Mouse (Mus musculus) spleen, adult 2 months (tissue): ENCODE measurements at regions not wholly inside any gene's neighbourhood (a gene's known extent, or its start where the extent isn't known, plus 50 kb on each side); places are given as distances from the start of the nearest gene placed in this dataset.

ENCODE experiments used
- CTCF ChIP-seq: fragments of 200-500 bp; IDR thresholded peaks from 2 replicates; pipeline ENCODE4 v1.5.1; 2011; ENCODE audit warnings: mild to moderate bottlenecking, inconsistent platforms; ENCODE audit not compliant: insufficient read depth, insufficient read length, insufficient replicate concordance; ENCODE audit errors: extremely low read depth
- POLR2A ChIP-seq: fragments of 200-500 bp; IDR thresholded peaks from 2 replicates; pipeline ENCODE4 v1.6.1; 2011; ENCODE audit warnings: low read depth, low read length, inconsistent platforms

DNA sequence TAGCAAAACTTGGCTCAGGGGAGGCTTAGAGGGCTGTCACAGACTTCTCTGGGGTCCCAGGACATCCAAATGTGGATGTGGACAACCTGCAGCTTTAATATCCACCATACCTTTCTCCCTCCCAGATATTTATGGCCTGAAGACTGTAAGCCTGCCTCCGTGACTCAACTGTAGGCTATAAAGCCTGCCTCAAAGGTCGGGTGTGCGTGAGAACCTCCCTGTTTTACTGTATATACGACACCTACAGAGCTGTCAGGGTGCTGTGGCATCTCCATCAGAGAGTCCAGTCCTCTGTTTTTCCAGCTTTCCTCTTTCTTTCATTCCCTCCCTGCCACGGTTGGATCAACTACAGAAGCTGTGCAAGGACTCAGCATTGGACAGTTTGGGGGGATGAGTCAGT, 558.1 kb downstream of the Plcl1 start:
- TF ChIP-seq POLR2A (no peak), CTCF (no peak)
